Mouse (Mus musculus) erythroblast, adult 5-6 weeks (primary cell): ENCODE results near the gene Trim66. TPM values are rescaled to one million over a fixed set of nuclear protein-coding genes. Genes with fewer than 3 reads are reported as not detected.

Experiments
- ATAC-seq: replicated peaks from 2 replicates; pipeline ENCODE4 v1.8.0; 2016; ENCODE audit warnings: moderate number of reproducible peaks, mild to moderate bottlenecking, moderate TSS enrichment, inconsistent platforms; ENCODE audit not compliant: poor library complexity, low FRiP score, severe bottlenecking
- total RNA-seq, 2 experiments: library from RNA; stranded (forward) in 1 of 2; stranded (reverse) in 1 of 2; fragments of 150-400 nt in 1 of 2; fragments of 200-764, 138-1000 nt in 1 of 2; gene quantifications; 2 replicates each; pipeline versions ENCODE4 v1.2.3 to v1.2.4; 2015 to 2017; ENCODE audit warnings: low replicate concordance in 2 of 2

The Trim66 gene
- total RNA-seq, 2 experiments from 2014 or later: not detected

- no peak for ATAC-seq
These were observed 16.0 kb upstream of the Trim66 start for GRCm38 (mm10) chr7:109523741-109524441.

DNA sequence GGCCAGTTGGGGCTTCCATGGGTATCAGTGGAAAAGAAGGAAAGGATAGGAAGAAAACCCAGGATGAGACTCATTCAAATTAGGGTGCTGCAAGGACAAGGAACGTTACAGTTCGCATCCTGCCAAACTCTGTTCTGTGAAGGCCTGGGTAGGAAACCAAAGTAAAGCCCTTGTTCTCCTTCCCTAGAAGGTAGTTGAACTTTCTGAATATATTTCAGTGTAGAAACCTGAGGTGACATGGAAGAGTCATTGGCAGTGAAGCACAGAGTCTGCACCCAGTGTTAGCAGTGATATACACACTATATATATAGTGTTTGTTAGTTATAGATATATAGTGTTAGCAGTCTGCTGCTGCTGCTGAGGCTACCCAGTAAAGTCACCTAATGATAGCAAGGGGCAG is 15.4 kb upstream of the Trim66 start:
- ATAC-seq: no peak

DNA sequence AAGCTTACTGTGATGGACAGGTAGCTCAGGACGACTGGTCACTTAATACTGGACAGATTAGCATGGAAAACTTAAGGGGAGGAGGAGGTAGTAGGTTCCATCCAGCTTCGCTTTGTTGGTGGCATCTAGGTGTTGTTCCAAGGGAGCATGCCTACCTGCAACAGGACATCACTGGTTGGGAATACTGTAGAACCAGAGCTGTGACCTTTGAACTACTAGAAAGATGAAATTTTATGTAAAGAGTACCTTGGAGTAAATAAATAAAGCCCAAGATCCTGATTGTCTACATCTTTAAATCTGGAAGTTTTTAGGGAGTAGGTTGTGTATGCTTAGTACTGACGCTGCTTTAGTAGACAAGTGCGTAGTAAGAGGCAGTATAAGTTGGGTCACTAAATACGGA is 14.2 kb upstream of the Trim66 start:
- ATAC-seq: no peak

- ATAC-seq: no peak
These were observed 12.0 kb upstream of the Trim66 start for GRCm38 (mm10) chr7:109519936-109520335.

DNA sequence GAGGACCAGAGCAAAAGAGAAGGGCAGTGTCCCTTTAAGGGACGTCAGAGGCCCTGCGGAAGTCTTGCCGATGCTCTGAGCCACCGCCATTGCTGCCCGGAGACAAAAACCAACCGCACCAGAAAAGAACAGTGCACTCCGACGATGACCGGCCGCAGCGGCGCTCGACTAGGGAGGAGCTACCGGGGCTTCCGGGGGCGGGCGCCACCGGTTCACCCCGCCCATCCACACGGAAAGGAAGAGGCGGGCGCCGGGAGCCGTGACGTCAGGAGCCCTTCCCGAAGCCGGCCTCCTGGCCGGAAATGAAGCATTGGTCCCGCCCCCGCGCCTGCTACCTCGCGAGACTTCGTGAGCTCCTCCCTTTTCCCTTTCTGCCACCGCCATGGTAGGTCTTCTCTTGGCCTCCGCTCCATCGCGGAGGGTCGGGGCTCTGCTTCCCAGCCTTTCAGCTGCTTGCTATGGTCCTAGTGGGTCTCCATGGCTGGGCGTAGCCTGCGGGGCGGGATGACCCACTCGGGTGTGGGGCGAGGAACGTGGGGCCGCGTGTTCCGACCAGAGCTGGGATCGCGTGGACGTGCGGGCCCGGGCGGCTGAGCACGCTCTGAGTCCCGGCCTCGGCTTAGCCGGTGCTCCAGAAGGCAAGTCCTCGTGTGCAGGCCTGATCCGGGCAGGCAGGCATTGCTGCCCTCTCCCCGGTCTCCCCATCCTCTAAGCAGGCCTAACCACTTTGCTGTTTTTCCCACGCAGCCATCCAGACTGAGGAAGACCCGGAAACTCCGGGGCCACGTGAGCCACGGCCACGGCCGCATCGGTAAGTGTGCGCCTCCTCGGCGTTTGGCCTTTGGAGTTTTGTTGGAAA is 11.1 kb upstream of the Trim66 start, which contains the start of gene Rpl27a:
Rpl27a (plus strand) TSS at position 310 of the 859 bp plus-strand sequence.
- peak; percentile 93 for ATAC-seq

GRCm38 (mm10) chr7:109518036-109518681 is 10.2 kb upstream of the Trim66 start:
- ATAC-seq: peak; percentile 61

DNA sequence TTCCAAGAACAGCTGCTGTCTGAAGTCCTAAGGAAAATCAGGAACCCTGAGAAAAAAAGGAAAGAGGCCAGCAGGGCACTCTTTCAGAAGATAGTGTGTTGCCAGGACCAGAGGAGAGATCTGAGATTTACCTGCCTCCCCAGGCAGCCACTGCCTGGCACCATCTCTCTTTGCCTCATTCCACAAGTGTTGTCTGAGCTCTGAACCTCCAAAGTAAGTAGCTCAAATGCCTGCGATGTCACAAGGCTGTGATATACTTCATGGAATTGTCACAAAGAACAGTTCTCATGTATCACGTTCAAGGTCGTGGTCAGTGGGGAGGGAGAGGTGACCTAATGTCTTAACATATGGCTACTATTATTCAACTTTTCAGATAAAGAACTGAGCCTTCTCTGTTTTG is 8.6 kb upstream of the Trim66 start:
- no peak for ATAC-seq

DNA sequence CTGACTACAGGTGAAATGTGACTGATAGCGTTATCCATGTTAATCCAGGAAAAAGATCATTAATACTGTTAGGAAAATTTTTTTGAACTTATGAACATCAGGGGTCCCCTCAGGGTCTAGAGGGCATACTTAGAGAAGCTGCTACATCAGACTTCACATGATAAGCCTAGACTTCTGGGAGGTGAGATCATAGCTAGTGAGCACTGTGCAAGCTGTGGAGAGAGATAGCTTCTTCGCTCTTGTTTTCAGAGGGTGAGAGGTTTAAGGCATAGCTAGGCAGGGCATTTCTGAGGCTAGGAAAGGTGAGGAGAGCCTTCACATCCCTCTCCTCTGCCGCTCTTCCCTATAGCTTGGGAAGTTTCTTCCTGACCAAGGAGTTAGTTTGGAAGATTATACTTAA is 3.9 kb upstream of the Trim66 start:
- no peak for ATAC-seq

DNA sequence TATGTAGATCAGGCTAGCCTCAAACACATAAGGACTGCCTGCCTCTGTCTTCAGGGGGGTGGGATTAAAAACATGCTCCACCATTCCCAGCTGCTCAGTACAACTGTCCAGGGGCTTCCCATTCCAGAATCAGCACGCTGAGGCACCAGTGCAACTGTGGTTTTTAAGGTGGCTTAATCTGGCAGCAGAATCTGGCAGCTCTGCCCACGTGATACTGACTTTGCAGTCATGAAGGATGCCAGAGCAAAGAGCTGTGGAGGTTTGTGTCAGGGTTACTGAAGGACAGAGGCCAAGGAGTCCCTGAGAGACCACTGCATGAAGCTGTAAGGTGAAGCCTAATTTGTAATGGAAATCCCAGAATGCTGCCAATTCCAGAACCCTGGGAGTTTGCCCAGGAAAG is 2.9 kb upstream of the Trim66 start:
- ATAC-seq: no peak

DNA sequence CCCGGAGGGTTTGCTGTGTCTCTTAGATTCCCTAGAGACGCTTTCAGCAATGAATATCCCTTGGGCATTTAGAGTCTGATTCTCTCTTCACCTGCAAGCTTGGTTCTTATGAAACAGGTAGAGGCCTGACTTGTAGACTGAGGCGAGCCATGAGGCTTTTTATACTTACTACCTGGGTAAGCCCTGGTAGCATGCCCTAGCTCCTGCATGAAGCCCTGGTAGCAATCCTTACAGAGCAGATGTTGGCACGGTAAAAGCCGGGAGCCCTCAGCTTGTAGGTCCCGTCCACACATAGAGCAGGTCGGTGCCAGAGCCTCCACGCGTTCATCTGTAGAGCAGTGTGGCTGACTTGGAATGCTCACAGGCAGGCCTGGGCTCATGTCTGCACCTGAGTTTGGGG is 362 bp downstream of the Trim66 start:
- no peak for ATAC-seq

DNA sequence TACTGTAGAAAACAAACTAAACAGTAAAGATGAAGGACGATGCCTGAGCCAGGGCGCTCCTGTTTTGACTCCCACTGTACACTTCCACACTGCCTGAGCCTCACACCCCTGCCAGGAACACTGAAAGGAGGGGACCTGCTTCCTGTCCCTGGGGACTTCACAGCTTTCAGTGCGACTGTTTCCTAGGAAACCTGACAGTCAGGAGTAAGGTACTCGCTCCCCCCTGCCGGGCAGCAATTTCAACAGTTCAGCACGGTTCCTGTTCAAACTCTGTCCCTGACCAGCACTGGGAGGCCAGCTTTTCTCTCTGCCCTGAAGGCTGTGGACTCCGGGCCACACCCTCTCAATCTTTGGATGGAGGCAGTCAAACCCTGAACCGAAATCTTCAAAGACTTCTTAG is 815 bp downstream of the Trim66 start:
- ATAC-seq: no peak

DNA sequence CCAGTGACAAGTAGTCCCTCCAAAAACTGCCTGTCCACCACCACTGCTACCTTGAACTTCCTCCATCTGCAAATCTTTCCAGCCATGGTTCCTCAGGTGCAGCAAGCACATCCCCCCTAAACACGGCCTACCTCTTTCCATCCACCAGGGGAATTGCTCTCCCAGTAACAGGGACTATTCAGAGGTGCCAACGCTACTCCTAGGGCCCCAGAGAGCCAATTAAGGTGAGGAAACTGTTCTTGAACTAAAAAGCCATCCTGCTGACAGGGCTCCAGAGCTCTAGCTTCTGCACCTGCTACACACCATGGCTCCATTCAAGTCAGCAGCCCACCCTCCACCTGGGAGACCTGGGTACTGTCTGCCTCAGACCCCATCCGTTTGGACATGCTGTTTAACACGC is 10.4 kb downstream of the Trim66 start:
- ATAC-seq: no peak

GRCm38 (mm10) chr7:109493319-109494316 is 14.3 kb downstream of the Trim66 start:
- ATAC-seq: no peak

- ATAC-seq: no peak
These were observed 15.2 kb downstream of the Trim66 start for GRCm38 (mm10) chr7:109492616-109493318.

- ATAC-seq: no peak
These were observed 23.7 kb downstream of the Trim66 start for GRCm38 (mm10) chr7:109484221-109484620.

DNA sequence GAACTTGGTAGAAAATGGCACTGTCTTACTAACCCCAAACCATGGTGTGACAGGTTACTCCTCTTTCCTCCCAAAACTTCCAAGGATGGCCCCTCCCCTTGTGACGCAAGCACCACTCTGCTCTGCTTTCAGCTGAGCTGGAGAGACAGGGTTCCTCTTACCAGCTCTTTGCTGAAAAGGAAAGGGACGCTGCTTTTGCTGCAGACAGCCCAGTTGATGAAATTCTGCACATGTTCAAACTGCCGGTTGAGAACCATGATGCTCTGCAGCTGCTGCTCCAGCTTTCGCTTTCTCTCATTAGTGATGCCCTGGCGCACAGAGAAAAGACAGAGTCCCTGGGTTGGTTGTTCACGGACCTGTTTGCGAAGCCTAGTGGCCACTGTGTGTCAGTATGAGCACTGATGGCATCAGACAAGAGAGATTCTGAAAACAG is 27.2 kb downstream of the Trim66 start:
- no peak for ATAC-seq

DNA sequence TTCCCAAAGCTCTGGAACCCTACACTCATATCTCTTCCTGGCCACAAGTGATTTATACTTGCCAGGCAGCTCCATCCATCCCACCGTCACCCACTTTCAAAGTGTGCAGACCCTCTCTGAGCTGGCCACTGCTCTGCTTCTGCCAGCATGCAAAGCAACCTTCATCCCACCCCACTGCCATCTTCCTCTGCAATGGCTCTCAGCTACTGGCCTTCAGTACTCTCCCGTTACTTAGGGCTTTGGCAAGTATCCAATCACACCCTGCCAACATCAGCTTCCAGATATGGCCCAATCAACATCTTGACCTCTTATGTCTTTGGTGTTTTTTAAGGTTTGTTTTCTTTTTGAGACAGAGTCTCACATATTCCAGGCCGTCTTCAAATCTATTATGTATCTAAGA is 30.0 kb downstream of the Trim66 start:
- ATAC-seq: no peak

GRCm38 (mm10) chr7:109470700-109471099 is 37.2 kb downstream of the Trim66 start:
- no peak for ATAC-seq

- no peak for ATAC-seq
These were observed 39.7 kb downstream of the Trim66 start for GRCm38 (mm10) chr7:109468262-109468701.
